Comparison of ENCODE assay signal across 11 mouse cellular contexts in the genomic region with DNA sequence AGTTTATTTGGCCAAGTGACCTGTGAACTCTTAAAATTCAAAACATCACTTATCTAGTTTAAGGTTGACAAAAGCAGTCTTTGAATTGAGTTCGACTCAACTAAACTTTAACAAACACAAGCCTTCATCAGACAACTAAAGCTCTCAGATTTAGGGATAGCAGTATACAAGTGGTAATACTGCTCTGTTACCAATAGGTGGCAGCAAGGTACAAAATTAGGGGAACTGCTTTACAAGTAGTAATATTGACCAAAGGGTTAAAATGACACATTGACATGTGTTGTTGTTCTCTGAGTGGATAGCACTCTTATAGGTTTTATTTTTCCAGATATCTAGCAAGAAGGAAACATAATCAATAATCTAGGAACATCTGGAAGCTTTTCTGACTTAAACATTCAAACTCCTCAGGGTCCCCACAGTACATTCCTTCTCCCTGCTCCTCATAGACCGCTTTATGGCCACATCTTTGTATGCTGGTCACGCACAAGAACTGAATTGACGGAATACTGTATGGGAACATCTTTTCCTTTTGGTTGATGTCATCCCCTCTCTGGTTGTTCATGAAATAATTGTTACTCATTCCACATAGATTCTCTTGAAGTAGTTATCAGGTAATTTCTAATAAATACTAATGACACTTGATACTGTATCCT. TPM values are rescaled to one million over a fixed set of nuclear protein-coding genes. Genes with fewer than 3 reads are reported as not detected.
A peak's percentile ranks its signal among the peaks of the same experiment; 100 is the strongest.
DNase-seq lines count a peak whose midpoint lies in the region; ATAC-seq and TF ChIP-seq lines count a peak whose summit lies in the region.
"Had no signal": no experiment of that assay in that cellular context is flagged by ENCODE, and none has a peak within 500 bp of the region (broad histone marks: within the 10 kb centered on the region; RNA-seq: fewer than 3 reads in every experiment).

No protein-coding gene starts in this region.

- no peak overlapping the region for H3K27ac ChIP-seq in intestine, postnatal 0 days (ENCODE audit: low read depth, low read length)
- H3K27ac ChIP-seq in intestine, embryonic 16.5 days (ENCODE audit: low read length), result no peak overlapping the region
- H3K27ac ChIP-seq: embryonic facial prominence, embryonic 13.5 days had no signal

- no peak overlapping the region for H3K9ac ChIP-seq in intestine, postnatal 0 days (ENCODE audit: low read depth, low read length)
- no peak overlapping the region for H3K9ac ChIP-seq in intestine, embryonic 16.5 days (ENCODE audit: low read depth, low read length)
- H3K9ac ChIP-seq: embryonic facial prominence, embryonic 13.5 days had no signal

- H3K9me3 ChIP-seq in intestine, postnatal 0 days (ENCODE audit: control insufficient read depth), result no peaks in the 10 kb centered on the region
- no peaks in the 10 kb centered on the region for H3K9me3 ChIP-seq in intestine, embryonic 16.5 days (ENCODE audit: control insufficient read depth, low read length)
- H3K9me3 ChIP-seq: embryonic facial prominence, embryonic 13.5 days had no signal

- peak; percentile 40 for DNase-seq in A20 (ENCODE audit: low read depth, low spot score)
- no peak for DNase-seq in Patski (ENCODE audit: low read depth, low spot score)
- DNase-seq in forelimb bud, embryonic 11.5 days (ENCODE audit: low read depth, low spot score), result peak; percentile 19
- no peak for DNase-seq in cerebellum, adult 11-12 months
- no peak for DNase-seq in cerebellum, adult 9-10 months
- no peak for DNase-seq in adrenal gland, adult 8-10 months
- DNase-seq: thymus, postnatal 36 days had no signal

- peak; percentile 75 for TF ChIP-seq CTCF in intestine, postnatal 0 days (IDR thresholded peaks at IDR 0.05; ENCODE audit: low read depth)
- TF ChIP-seq CTCF in Patski (IDR thresholded peaks at IDR 0.05), result peak; percentile 37

- ATAC-seq in intestine, postnatal 0 days, result no peak
- no peak for ATAC-seq in intestine, embryonic 16.5 days
- no peak for ATAC-seq in Patski

- no peaks in the 10 kb centered on the region for H3K27me3 ChIP-seq in intestine, postnatal 0 days (replicated peaks; ENCODE audit: control insufficient read depth, insufficient read depth, low read length)
- no peaks in the 10 kb centered on the region for H3K27me3 ChIP-seq in intestine, embryonic 16.5 days (replicated peaks; ENCODE audit: control insufficient read depth, insufficient read depth, low read length)
- H3K27me3 ChIP-seq in Patski, result no peaks in the 10 kb centered on the region
- H3K27me3 ChIP-seq: embryonic facial prominence, embryonic 13.5 days had no signal

- H3K4me1 ChIP-seq in intestine, postnatal 0 days (replicated peaks; ENCODE audit: control insufficient read depth, insufficient read depth, low read length), result no peaks in the 10 kb centered on the region
- H3K4me1 ChIP-seq in intestine, embryonic 16.5 days (ENCODE audit: control insufficient read depth, insufficient read depth, low read length), result no peaks in the 10 kb centered on the region
- H3K4me1 ChIP-seq: embryonic facial prominence, embryonic 13.5 days had no signal

- CTCF ChIA-PET in Patski (lab: Charles Lee), result interaction anchor here (0.9 to 1.2 kb wide), 3 partner anchors 16 to 1255 kb away, joined by 3 read pairs; no protein-coding TSS in a partner anchor

- in situ Hi-C loops in Patski (cut with MboI; ENCODE audit: low pct_unique_long_range_greater_than_20kb), result no loop called here

- no peaks in the 10 kb centered on the region for H3K36me3 ChIP-seq in intestine, postnatal 0 days (ENCODE audit: control insufficient read depth, insufficient read depth)
- no peaks in the 10 kb centered on the region for H3K36me3 ChIP-seq in intestine, embryonic 16.5 days (ENCODE audit: control insufficient read depth, insufficient read depth, low read length)
- H3K36me3 ChIP-seq: embryonic facial prominence, embryonic 13.5 days had no signal

- WGBS in intestine, postnatal 0 days, result 63% methylated on average over 4 of the region's 4 CpGs
- WGBS in intestine, embryonic 16.5 days, result 74% methylated on average over 4 of the region's 4 CpGs

- POLR2A ChIA-PET in Patski (lab: Charles Lee), result no interaction called here

- no peak overlapping the region for H3K4me2 ChIP-seq in intestine, postnatal 0 days (replicated peaks; ENCODE audit: low read depth)
- H3K4me2 ChIP-seq in intestine, embryonic 16.5 days (ENCODE audit: low read depth, low read length), result no peak overlapping the region
- H3K4me2 ChIP-seq: embryonic facial prominence, embryonic 13.5 days had no signal

- H3K4me3 ChIP-seq in intestine, postnatal 0 days (ENCODE audit: low read depth, low read length), result no peak overlapping the region
- no peak overlapping the region for H3K4me3 ChIP-seq in intestine, embryonic 16.5 days (ENCODE audit: low read length)
- H3K4me3 ChIP-seq: embryonic facial prominence, embryonic 13.5 days had no signal

RNA-seq across cellular contexts. Expression of gene Vwde, which starts 23.7 kb away (rescaled TPM):
- not detected in 2 replicates for polyA plus RNA-seq in intestine, postnatal 0 days (2015; fragmentation: Nextera tagmentation; extraction: Ambion mirVana)
- polyA plus RNA-seq in intestine, embryonic 16.5 days (2015; fragmentation: Nextera tagmentation; extraction: Ambion mirVana), result not detected in 2 replicates
- polyA plus RNA-seq in Patski (2021), result not detected
- total RNA-seq in adrenal gland, adult 8-10 months (2022), result not detected
- total RNA-seq: heart, postnatal 10 days had no signal

Comparison
In these comparisons a context has a peak if more than half of its experiments do, and no peak if none do; other contexts are left out.
1. DNase-seq: peak in A20 (single experiment) and forelimb bud, embryonic 11.5 days (single experiment); none in Patski (single experiment), cerebellum, adult 11-12 months (single experiment), cerebellum, adult 9-10 months (single experiment) and adrenal gland, adult 8-10 months (single experiment).